Mouse (Mus musculus) limb, embryonic 11.5 days (tissue): ENCODE data around the gene Ccdc70. TPM values are rescaled to one million over a fixed set of nuclear protein-coding genes. Genes with fewer than 3 reads are reported as not detected.

Experiments
- ATAC-seq: fragments of 200-750 bp; cut with Nextera tagmentation; 2 replicates; pipeline ENCODE4 v1.8.0; 2017; ENCODE audit warnings: low read depth; ENCODE audit not compliant: insufficient number of reproducible peaks, low FRiP score, low TSS enrichment
- DNase-seq: peaks from one replicate; pipeline ENCODE4 v3.0.0-alpha.2; 2015; ENCODE audit warnings: low spot score
- H3K27ac ChIP-seq: fragments of 300-500 bp; sonication (generic); replicated peaks from 2 replicates; pipeline ENCODE4 v1.5.1; 2014; ENCODE audit warnings: low read depth, mild to moderate bottlenecking, low read length
- H3K27me3 ChIP-seq: fragments of 300-500 bp; sonication (generic); 2 replicates; pipeline ENCODE4 v1.6.1; 2014; ENCODE audit warnings: mild to moderate bottlenecking, low read length, mixed read lengths; ENCODE audit not compliant: control insufficient read depth, insufficient read depth
- H3K36me3 ChIP-seq: fragments of 300-500 bp; sonication (generic); 2 replicates; pipeline ENCODE4 v1.6.1; 2014; ENCODE audit warnings: mild to moderate bottlenecking, low read length, moderate library complexity, mixed read lengths; ENCODE audit not compliant: control insufficient read depth, insufficient read depth
- H3K4me1 ChIP-seq: fragments of 300-500 bp; sonication (generic); 2 replicates; pipeline ENCODE4 v1.6.1; 2014; ENCODE audit warnings: low read length, mixed read lengths; ENCODE audit not compliant: control insufficient read depth, insufficient read depth
- H3K4me2 ChIP-seq: fragments of 300-500 bp; sonication (generic); 2 replicates; pipeline ENCODE4 v1.6.1; 2014; ENCODE audit warnings: low read depth, mild to moderate bottlenecking, moderate library complexity; ENCODE audit not compliant: severe bottlenecking
- H3K4me3 ChIP-seq: fragments of 300-500 bp; sonication (generic); 2 replicates; pipeline ENCODE4 v1.5.1; 2014; ENCODE audit warnings: low read depth, low read length
- H3K9ac ChIP-seq: fragments of 300-500 bp; sonication (generic); 2 replicates; pipeline ENCODE4 v1.6.1; 2014; ENCODE audit warnings: mild to moderate bottlenecking, low read length
- H3K9me3 ChIP-seq: fragments of 300-500 bp; sonication (generic); 2 replicates; pipeline ENCODE4 v1.6.1; 2016; ENCODE audit warnings: low read length; ENCODE audit not compliant: control insufficient read depth
- WGBS: fragments of 180-500 bp; shearing (Covaris S2); extraction: QIAGEN DNeasy Blood & Tissue Kit; methylation state at CpG from one replicate; pipeline ENCODE4 v1.1.7; 2014; 5-methylcytosine and 5-hydroxymethylcytosine counted together
- polyA plus RNA-seq: library from polyadenylated mRNA; unstranded; fragments of >200 nt; fragmentation: Nextera tagmentation; extraction: Ambion mirVana; gene quantifications from 2 replicates; pipeline ENCODE4 v1.2.1, GENCODE M21; 2014

Ccdc70 gene
- polyA plus RNA-seq, 1 experiment from 2014 or later, result not detected

DNA sequence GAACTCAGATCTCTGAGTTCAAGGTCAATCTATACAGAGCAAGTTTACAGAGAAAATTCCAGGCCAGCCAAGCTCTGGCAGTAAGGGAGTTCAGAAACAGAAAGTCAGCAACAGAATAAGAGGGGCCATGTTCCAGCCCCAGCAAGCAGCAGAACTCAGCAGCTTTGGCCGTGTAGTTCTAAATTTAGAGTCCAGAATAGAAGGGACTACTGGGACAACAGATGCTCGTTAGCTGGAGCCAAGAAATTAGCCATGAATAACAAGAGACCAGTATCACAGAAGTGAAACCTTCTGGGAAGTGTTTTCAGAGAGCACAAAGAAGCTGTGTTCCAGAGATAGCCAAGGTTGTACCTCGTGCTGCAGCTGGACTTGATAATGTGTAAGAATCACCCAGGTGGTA, 39.8 kb downstream of the Ccdc70 start:
- ATAC-seq, result no peak
- Histone ChIP-seq H3K27me3 (no peaks in the 10 kb centered on the region), H3K9me3 (no peaks in the 10 kb centered on the region), H3K4me1 (no peaks in the 10 kb centered on the region), H3K4me2 (no peak overlapping the region), H3K4me3 (no peak overlapping the region), H3K27ac (no peak overlapping the region), H3K9ac (no peak overlapping the region), H3K36me3 (no peaks in the 10 kb centered on the region)
- DNase-seq, result no peak
- WGBS, result 57% methylated on average over 3 of the region's 3 CpGs

DNA sequence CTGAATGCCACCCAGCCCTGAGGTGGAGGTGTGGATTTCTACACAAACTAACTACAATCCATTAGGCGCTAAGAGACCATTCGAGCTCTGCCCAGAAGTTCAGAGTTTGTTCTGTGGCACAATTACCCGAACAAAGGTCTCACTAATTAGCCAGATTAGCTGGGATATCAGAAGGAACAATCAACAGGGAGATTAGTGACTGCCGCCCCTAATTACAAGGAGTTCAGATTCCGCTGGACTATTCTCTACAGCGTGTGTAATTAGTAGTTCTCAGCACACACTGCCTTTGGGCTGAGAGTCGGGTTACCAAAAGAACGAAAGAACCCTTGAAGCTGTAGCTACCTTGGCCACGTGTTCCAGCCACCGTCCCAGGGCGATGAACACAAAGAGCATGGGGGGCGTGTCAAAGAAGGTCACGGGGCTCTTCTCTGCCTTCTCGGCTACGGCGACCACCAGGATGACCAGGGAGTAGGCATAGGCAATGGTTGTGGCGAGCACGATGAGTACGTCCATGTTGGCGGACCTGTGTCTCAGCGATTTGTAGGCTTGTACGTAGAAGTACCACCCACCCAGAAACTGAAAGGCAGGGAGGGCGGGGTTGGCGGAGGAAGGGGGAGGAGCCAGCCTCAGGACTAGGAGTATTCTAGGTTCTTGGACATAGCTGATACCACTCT, 43.6 kb downstream of the Ccdc70 start:
- no peaks in the 10 kb centered on the region for H3K27me3 ChIP-seq
- ATAC-seq (no peak), DNase-seq (no peak)
- H3K9ac ChIP-seq, result no peak overlapping the region
- no peaks in the 10 kb centered on the region for H3K9me3 ChIP-seq
- H3K27ac ChIP-seq, result no peak overlapping the region
- WGBS, result 67% methylated on average over 24 of the region's 24 CpGs
- H3K4me1 ChIP-seq, result no peaks in the 10 kb centered on the region
- no peak overlapping the region for H3K4me3 ChIP-seq
- no peaks in the 10 kb centered on the region for H3K36me3 ChIP-seq
- H3K4me2 ChIP-seq, result no peak overlapping the region

DNA sequence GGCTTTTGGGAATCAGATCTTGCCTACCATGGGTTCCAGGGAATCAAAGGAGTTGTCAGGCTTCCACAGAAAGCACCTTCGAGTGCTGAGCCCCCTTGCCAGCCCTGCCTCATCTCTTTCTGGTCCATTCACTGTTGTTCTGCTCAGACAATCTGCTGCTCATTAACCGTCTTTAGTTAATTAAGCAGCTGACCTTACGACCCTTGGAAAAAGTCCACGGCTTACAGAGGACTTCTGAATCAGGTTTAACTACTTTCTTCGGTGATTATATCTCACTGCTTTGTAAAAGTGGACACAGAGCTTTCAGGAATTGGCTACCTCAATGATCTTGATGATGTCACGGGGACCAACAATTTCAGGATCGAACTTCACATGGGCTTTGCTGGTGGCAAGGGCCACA, 48.2 kb downstream of the Ccdc70 start:
- 43% methylated on average over 7 of the region's 7 CpGs for WGBS

DNA sequence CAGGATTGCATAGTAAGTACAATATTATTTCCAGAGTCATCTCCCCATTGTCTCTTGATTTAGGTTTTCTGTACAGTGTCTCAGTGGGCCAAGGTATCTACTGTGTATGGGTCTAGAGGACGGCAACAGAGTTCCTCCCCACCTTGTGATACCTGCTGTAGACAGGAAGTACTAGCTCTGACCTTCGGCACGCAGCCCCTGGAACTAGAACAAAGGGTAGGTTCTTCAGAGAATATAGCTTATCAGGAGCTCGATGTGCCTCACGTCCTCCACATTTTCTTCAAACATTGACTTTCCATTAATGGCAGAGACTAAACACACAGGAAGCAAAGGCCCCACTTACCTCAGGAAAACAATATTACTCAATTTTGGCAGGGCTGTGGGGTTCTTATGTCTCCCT, 49.9 kb downstream of the Ccdc70 start:
- no peak overlapping the region for H3K9ac ChIP-seq
- H3K4me1 ChIP-seq, result no peaks in the 10 kb centered on the region
- H3K36me3 ChIP-seq, result no peaks in the 10 kb centered on the region
- no peak for DNase-seq
- no peak overlapping the region for H3K4me3 ChIP-seq
- H3K27me3 ChIP-seq, result no peaks in the 10 kb centered on the region
- ATAC-seq, result no peak
- no peak overlapping the region for H3K27ac ChIP-seq
- 90% methylated on average over 5 of the region's 5 CpGs for WGBS
- no peaks in the 10 kb centered on the region for H3K9me3 ChIP-seq
- H3K4me2 ChIP-seq, result no peak overlapping the region

More for the DNA sequence above, 48.2 kb downstream of the Ccdc70 start:
- ATAC-seq (no peak), DNase-seq (no peak)
- H3K36me3 ChIP-seq, result no peaks in the 10 kb centered on the region
- no peak overlapping the region for H3K27ac ChIP-seq
- H3K27me3 ChIP-seq, result no peaks in the 10 kb centered on the region
- no peak overlapping the region for H3K4me2 ChIP-seq
- no peak overlapping the region for H3K4me3 ChIP-seq
- no peak overlapping the region for H3K9ac ChIP-seq
- no peaks in the 10 kb centered on the region for H3K4me1 ChIP-seq
- no peaks in the 10 kb centered on the region for H3K9me3 ChIP-seq

DNA sequence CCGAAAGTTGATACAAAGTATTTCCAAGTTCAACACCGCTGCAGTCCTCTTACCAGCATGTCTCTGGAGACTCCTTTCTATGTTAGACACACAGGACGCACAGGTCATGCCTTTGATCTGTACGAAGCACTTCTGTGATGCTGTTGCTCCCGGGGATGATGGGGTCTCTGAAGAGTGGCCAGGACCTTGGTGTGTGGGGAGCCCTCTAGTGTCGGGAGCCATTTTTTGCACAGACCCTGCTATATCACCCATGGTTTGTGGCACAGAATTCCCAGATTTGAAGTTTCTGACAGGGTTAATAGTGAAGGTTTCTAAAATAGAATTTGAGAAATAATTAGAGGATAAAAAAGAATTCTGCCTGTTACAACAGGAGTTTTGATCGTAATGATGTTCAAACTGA, 52.7 kb downstream of the Ccdc70 start:
- DNase-seq (no peak), ATAC-seq (no peak)

More for the DNA sequence above, 52.7 kb downstream of the Ccdc70 start:
- Histone ChIP-seq H3K9ac (no peak overlapping the region), H3K27me3 (no peaks in the 10 kb centered on the region), H3K27ac (no peak overlapping the region), H3K9me3 (no peaks in the 10 kb centered on the region), H3K4me1 (no peaks in the 10 kb centered on the region), H3K4me3 (no peak overlapping the region), H3K36me3 (no peaks in the 10 kb centered on the region), H3K4me2 (no peak overlapping the region)
- WGBS, result 52% methylated on average over 7 of the region's 7 CpGs

Other genes starting within 250 kb of the Ccdc70 start
- gene Defa24, start 235.3 kb upstream of the Ccdc70 start, polyA plus RNA-seq, result not detected in 2 replicates
- not detected in 2 replicates for gene Defb50, start 146.2 kb upstream of the Ccdc70 start, polyA plus RNA-seq
- gene Defb2, start 129.8 kb upstream of the Ccdc70 start, polyA plus RNA-seq, result not detected in 2 replicates
- not detected in 2 replicates for gene Defb10, start 110.9 kb upstream of the Ccdc70 start, polyA plus RNA-seq
- gene Defb9, start 84.4 kb upstream of the Ccdc70 start, polyA plus RNA-seq, result not detected in 2 replicates
- gene Defb11, start 63.4 kb upstream of the Ccdc70 start, polyA plus RNA-seq, result not detected in 2 replicates
- gene Defb15, start 37.1 kb upstream of the Ccdc70 start, polyA plus RNA-seq, result not detected in 2 replicates
- not detected in 2 replicates for gene Defb35, start 31.4 kb upstream of the Ccdc70 start, polyA plus RNA-seq
- not detected in 2 replicates for gene Defb13, start 23.0 kb upstream of the Ccdc70 start, polyA plus RNA-seq
- not detected in 2 replicates for gene Fam90a1a, start 11.1 kb upstream of the Ccdc70 start, polyA plus RNA-seq
- 0.78 and 0.93 TPM in 2 replicates for gene Atp7b, start 90.5 kb downstream of the Ccdc70 start, polyA plus RNA-seq
- 34.5 and 43.8 TPM in 2 replicates for gene Alg11, start 90.9 kb downstream of the Ccdc70 start, polyA plus RNA-seq
- not detected in 2 replicates for gene Nek5, start 155.3 kb downstream of the Ccdc70 start, polyA plus RNA-seq
- gene Nek3, start 196.7 kb downstream of the Ccdc70 start, polyA plus RNA-seq, result 7.9 and 8.1 TPM in 2 replicates
- gene Ckap2, start 216.0 kb downstream of the Ccdc70 start, polyA plus RNA-seq, result 55.0 and 58.3 TPM in 2 replicates
- 41.4 and 45.4 TPM in 2 replicates for gene Vps36, start 223.0 kb downstream of the Ccdc70 start, polyA plus RNA-seq